Mouse (Mus musculus): ENCODE results near the gene Smox.

Smox gene

GRCm38 (mm10) chr2:131491196-131491595 lies at the start of gene Smox:
Gene Smox, plus strand, starts transcription at chr2:131491496.
- DNase-seq = no peak

DNA sequence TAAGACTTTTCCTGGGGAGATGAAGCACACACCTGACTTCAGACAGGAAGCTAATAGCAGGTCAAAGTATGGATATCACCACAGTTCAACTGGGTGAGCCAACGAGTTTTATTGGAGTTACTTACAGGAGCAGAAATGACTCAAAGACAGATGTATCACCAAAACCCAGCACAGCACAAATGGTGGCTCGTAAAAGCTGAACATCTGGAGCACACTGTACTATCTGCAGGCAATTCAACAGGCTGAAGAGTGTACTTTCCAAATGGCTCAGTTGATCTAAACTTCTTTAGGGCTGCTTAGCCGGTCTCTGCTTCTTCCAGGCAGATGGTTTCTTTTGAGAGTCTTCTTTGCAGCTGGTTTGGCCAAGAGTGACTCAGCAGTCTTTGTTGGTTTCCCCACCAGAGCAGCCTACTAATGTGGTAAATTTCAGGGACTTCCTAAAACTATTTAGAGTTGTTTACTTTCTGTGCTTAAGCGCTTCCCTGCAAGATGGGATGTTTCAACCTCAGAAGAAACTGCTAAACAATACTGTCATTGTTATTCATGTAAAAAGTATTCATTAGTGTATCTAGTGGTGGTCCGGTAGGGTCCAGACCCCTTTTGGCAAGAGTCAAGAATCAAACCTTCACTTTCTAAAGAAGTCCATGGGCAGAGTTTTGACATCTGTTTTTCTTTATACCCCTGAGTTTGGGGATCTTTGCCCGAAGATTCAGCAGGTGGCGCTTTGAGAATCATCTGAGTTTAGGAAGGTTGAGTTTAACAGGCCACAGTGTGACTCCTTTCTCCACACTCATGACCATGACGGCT lies 48.0 kb upstream of the Smox start:
- DNase-seq = no peak

- no peak for DNase-seq
Observed at GRCm38 (mm10) chr2:131443891-131444190, 47.5 kb upstream of the Smox start.

GRCm38 (mm10) chr2:131446416-131446982 lies 44.8 kb upstream of the Smox start:
- peak; percentile 87 for DNase-seq

DNA sequence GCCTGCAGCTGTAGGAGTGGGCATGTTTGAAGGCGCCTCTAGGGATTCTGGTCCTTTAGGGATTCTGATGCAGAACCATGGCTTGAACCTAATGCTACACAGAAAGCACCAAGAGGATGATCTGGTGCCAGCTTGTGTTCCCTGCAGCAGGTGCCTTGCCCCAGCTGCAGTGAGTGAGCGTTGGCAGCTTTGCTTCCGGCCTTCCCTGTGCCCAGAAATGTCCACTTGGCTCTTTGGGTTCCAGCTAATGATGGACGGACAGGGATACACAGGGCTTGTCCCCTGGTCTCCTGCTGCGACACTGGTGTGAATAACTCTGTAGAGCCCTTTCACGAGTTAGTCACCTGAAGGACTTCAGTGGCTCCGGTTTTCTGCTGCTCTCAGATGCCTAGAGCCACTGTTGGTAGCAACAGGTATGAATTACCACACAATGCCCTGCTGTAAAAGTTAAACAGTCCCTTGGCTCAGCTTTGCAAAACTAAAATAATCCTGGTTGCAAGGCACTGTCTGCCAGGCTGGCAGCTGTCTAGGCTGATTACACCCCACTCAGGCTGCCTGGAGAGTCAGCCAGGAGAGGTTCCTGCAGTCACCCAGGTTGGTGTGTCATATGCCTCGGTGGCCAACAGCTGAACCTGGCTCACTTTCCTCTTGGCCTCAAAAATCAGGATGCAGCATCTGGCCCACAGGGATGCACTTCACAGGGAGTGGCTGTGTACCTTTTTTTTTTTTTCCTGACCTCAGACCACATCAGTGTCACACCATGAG lies 43.5 kb upstream of the Smox start:
- DNase-seq = peak; percentile 97

DNA sequence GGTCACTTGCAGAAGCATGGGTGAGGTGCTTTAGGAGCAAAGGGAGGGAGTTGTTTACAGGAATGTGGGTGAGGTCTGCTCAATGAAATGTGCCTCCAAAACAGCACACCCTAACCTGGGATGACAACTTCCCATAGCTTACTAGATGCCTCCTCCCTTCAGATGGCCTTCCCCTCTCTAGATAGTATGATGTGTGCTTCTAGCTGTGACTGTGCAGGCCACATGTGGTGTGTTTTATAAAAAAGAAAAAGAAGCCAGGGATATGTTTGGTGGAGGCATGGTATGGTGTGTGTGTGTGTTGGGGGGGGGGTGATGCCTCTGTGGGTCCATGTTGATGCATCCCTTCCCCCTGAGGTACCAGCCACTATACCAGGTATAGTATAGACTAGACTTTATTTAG lies 42.9 kb upstream of the Smox start:
- DNase-seq = peak; percentile 75

- DNase-seq = no peak
Observed at GRCm38 (mm10) chr2:131449720-131450119, 41.6 kb upstream of the Smox start.

GRCm38 (mm10) chr2:131450491-131450890 lies 40.8 kb upstream of the Smox start:
- DNase-seq = no peak

DNA sequence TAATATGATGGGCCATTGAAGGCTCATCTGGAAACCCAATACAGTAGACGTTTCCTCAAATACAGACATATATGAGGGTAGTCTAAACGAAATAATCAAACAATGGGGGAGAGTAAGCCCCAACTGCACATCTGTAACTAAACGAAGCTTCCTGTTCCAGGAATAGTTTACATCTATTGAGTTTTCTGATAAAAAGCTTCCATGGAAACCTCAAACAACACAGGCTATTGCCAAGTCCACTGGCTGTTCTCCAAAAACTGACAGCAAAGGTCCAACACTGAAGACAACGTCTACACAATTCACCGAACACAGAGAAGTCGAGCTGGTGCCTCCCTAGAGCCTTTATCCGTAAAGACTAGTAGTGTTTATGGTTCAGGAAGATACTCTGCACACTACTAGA lies 33.6 kb upstream of the Smox start:
- peak; percentile 93 for DNase-seq

- peak; percentile 98 for DNase-seq
Observed at GRCm38 (mm10) chr2:131460946-131461682, 30.2 kb upstream of the Smox start.

DNA sequence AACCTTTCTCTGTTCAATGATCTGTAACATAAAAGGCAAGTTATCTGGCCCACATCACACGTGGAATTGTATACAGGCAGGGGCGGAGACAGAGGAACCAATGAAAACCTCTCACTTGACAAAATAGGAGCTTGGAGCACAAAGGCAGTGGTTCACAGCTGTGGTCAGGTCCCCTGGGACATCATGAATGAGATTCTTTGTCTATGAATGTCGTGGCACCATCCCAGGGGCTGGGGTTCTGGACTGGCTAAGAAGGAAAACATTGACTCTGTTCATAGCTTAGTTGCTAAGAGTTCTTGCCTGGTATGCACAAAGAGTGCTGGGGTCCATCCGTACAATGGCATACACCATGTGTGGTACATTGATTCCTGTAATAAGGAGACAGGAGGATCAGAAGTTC lies 28.3 kb upstream of the Smox start:
- peak; percentile 95 for DNase-seq

- peak; percentile 51 for DNase-seq
Observed at GRCm38 (mm10) chr2:131464147-131464546, 27.1 kb upstream of the Smox start.

GRCm38 (mm10) chr2:131466732-131467131 lies 24.6 kb upstream of the Smox start:
- peak; percentile 63 for DNase-seq

GRCm38 (mm10) chr2:131469916-131470315 lies 21.4 kb upstream of the Smox start:
- DNase-seq = peak; percentile 97

GRCm38 (mm10) chr2:131473749-131474148 lies 17.5 kb upstream of the Smox start:
- peak; percentile 83 for DNase-seq

DNA sequence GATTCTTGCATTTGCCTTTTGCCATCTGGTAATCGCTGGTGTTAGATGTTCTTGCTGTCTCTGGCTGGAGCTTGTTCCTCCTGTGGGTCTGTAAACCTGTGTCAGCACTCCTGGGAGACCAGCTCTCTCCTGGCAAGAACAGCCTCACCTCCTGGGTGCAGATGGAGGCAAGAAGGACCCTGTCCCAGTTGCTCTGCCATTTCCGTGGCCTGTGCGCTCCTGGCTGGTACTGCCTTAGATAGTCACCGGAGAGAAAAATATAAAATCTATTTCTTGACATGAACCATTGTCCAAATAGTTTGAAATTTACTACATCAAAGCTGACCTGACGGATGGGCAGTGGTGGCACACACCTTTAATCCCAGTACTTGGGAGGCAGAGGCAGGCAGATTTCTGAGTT lies 14.2 kb upstream of the Smox start:
- DNase-seq = peak; percentile 77

GRCm38 (mm10) chr2:131477917-131478316 lies 13.4 kb upstream of the Smox start:
- DNase-seq = peak; percentile 77

- peak; percentile 97 for DNase-seq
Observed at GRCm38 (mm10) chr2:131478349-131478748, 12.9 kb upstream of the Smox start.

DNA sequence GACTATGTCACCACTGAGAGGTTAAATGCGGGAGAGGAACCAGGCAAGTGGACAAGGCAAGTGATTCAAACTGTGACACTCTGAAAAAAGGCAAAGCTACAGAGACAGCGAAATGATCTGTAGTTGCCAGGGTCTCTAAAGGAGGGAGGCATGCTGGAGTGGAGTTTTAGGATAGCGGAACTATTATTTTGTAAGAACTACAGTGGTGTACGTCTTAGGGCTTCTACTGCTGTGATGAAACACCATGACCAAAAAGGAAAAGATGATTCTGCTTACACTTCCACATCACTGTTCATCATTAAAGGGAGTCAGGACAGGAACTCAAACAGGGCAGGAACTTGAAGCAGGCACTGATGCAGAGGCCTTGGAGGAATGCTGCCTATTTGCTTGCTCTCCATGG lies 12.4 kb upstream of the Smox start:
- DNase-seq = no peak

DNA sequence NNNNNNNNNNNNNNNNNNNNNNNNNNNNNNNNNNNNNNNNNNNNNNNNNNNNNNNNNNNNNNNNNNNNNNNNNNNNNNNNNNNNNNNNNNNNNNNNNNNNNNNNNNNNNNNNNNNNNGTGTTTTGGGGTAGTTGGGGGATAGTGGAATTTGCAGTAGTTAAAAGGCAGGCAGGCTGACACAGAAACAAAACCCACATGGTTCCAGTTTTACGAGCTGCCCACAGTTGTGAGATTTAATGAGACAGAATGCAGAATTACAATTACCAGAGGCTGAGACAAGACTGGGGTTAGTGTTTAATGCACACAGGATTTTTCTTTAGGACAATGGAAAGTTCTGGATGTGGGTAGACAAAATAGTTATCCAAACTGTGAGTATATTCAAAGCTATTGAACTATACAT lies 9.6 kb upstream of the Smox start:
- DNase-seq = no peak

DNA sequence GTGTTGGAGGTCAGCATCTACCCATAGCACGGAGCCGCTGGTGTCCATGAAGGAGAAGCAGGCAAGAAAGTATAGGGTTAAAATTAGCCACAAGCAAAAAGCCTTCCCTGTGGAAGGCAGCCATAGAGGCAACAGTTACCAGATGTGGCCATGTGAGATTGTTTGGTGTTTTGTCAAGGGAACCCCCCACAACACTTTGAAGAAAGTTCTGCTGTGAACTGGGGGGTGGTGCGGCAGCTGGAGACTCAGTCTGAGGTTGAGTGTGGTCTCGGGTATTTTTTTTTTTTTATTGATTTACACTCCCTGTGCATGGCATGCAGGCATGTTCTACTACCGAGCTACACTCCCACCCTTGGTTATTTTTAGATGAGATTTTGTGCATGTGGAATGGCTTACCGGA lies 8.8 kb upstream of the Smox start:
- peak; percentile 57 for DNase-seq

- peak; percentile 72 for DNase-seq
Observed at GRCm38 (mm10) chr2:131483562-131483961, 7.7 kb upstream of the Smox start.

DNA sequence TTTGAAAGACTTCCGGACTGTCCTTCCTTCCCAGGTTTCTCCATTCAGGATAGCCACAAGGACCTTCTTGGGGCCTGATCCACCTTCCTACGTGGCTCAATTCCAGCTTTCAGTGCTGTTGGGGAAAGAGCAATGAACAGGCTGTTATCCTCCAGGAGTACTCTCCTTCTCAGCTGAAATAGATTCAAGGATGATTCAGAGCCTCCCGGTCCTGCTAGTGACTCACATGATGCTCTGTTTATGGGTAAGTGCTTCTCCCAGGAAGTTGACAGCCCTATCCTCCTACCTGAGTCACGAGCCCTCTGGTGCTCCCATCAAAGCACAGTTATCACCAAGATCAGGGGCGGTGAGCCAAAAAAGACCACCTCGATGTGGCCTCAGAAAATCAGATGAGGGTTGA lies 7.1 kb upstream of the Smox start:
- no peak for DNase-seq
